Mouse (Mus musculus): ENCODE results near the gene Ccdc33. TPM values are rescaled to one million over a fixed set of nuclear protein-coding genes. Genes with fewer than 3 reads are reported as not detected.
A peak's percentile ranks its signal among the peaks of the same experiment; 100 is the strongest.

Gene Ccdc33
- polyA plus RNA-seq, 1 experiment from 2014 or later, result 0.33 TPM

GRCm38 (mm10) chr9:58105595-58106169 lies 12.9 kb downstream of the Ccdc33 start:
- Histone ChIP-seq H3K4me1 (replicated peaks) (peaks cover 59% of the 10 kb centered on the region), H3K9ac (no peak overlapping the region), H3K9me3 (no peaks in the 10 kb centered on the region), H3K4me2 (no peak overlapping the region), H3K27me3 (peaks cover 35% of the 10 kb centered on the region), H3K4me3 (no peak overlapping the region), H3K36me3 (no peaks in the 10 kb centered on the region), H3K27ac (replicated peaks) (peak overlapping the region; percentile 61)
- 0 out of 2 replicates have a peak, but pooled peaks have one; percentile 41 for ATAC-seq (ENCODE audit: low read depth)
- WGBS, result 49% methylated on average over 15 of the region's 15 CpGs

- 0 out of 2 replicates have a peak overlapping the region, but pooled peaks have one; percentile 13 for H3K27ac ChIP-seq (replicated peaks)
- H3K9ac ChIP-seq, result no peak overlapping the region
- WGBS, result 47% methylated on average over 6 of the region's 6 CpGs
- no peak overlapping the region for H3K4me2 ChIP-seq
- H3K4me3 ChIP-seq, result no peak overlapping the region
- ATAC-seq (ENCODE audit: low read depth), result no peak
- peaks cover 52% of the 10 kb centered on the region for H3K4me1 ChIP-seq (replicated peaks)
- H3K36me3 ChIP-seq, result no peaks in the 10 kb centered on the region
- H3K9me3 ChIP-seq, result no peaks in the 10 kb centered on the region
- H3K27me3 ChIP-seq, result peaks cover 26% of the 10 kb centered on the region; the same call in 1 of the 2 replicates
Measured at GRCm38 (mm10) chr9:58103647-58104046, 15.0 kb downstream of the Ccdc33 start.

- 74% methylated on average over 4 of the region's 4 CpGs for WGBS
- Histone ChIP-seq H3K4me2 (no peak overlapping the region), H3K9me3 (no peaks in the 10 kb centered on the region), H3K27ac (replicated peaks) (no peak overlapping the region), H3K36me3 (no peaks in the 10 kb centered on the region), H3K27me3 (peaks cover 26% of the 10 kb centered on the region; the same call in 1 of the 2 replicates), H3K9ac (peak overlapping the region; percentile 3; the same call in 1 of the 2 replicates), H3K4me3 (no peak overlapping the region), H3K4me1 (replicated peaks) (peaks cover 48% of the 10 kb centered on the region)
- no peak for ATAC-seq (ENCODE audit: low read depth)
Measured at GRCm38 (mm10) chr9:58102013-58102412, 16.6 kb downstream of the Ccdc33 start.

- Histone ChIP-seq H3K9ac (no peak overlapping the region), H3K9me3 (no peaks in the 10 kb centered on the region), H3K4me3 (no peak overlapping the region), H3K36me3 (no peaks in the 10 kb centered on the region), H3K27me3 (peaks cover 17% of the 10 kb centered on the region; the same call in 1 of the 2 replicates), H3K4me2 (no peak overlapping the region), H3K4me1 (replicated peaks) (peaks cover 46% of the 10 kb centered on the region), H3K27ac (replicated peaks) (no peak overlapping the region)
- no peak for ATAC-seq (ENCODE audit: low read depth)
- WGBS, result 77% methylated on average over 5 of the region's 5 CpGs
Measured at GRCm38 (mm10) chr9:58099836-58100565, 18.6 kb downstream of the Ccdc33 start.

- WGBS, result 58% methylated on average over 5 of the region's 5 CpGs
- Histone ChIP-seq H3K4me2 (no peak overlapping the region), H3K27me3 (peaks cover 9% of the 10 kb centered on the region), H3K36me3 (no peaks in the 10 kb centered on the region), H3K9ac (no peak overlapping the region), H3K4me1 (replicated peaks) (peaks cover 31% of the 10 kb centered on the region), H3K9me3 (no peaks in the 10 kb centered on the region), H3K27ac (replicated peaks) (peak overlapping the region; percentile 54), H3K4me3 (no peak overlapping the region)
- ATAC-seq (ENCODE audit: low read depth), result peak; percentile 51
Measured at GRCm38 (mm10) chr9:58096629-58097301, 21.9 kb downstream of the Ccdc33 start.

- ATAC-seq (ENCODE audit: low read depth), result no peak
- no peak overlapping the region for H3K27ac ChIP-seq (replicated peaks)
Measured at GRCm38 (mm10) chr9:58095977-58096376, 22.6 kb downstream of the Ccdc33 start.

GRCm38 (mm10) chr9:58093776-58094175 lies 24.8 kb downstream of the Ccdc33 start:
- 69% methylated on average over 3 of the region's 3 CpGs for WGBS
- Histone ChIP-seq H3K4me3 (no peak overlapping the region), H3K9ac (no peak overlapping the region), H3K4me1 (replicated peaks) (peaks cover 26% of the 10 kb centered on the region), H3K4me2 (no peak overlapping the region), H3K27me3 (peaks cover 14% of the 10 kb centered on the region), H3K36me3 (no peaks in the 10 kb centered on the region), H3K27ac (replicated peaks) (no peak overlapping the region), H3K9me3 (no peaks in the 10 kb centered on the region)
- ATAC-seq (ENCODE audit: low read depth), result no peak

More at GRCm38 (mm10) chr9:58095977-58096376, 22.6 kb downstream of the Ccdc33 start:
- Histone ChIP-seq H3K36me3 (no peaks in the 10 kb centered on the region), H3K4me3 (no peak overlapping the region), H3K4me2 (no peak overlapping the region), H3K4me1 (replicated peaks) (peaks cover 27% of the 10 kb centered on the region), H3K9ac (no peak overlapping the region), H3K9me3 (no peaks in the 10 kb centered on the region), H3K27me3 (peaks cover 17% of the 10 kb centered on the region)
- 83% methylated on average over 6 of the region's 6 CpGs for WGBS

- no peak overlapping the region for H3K4me3 ChIP-seq
- ATAC-seq (ENCODE audit: low read depth), result no peak
- WGBS, result 73% methylated on average over 7 of the region's 7 CpGs
Measured at GRCm38 (mm10) chr9:58092581-58093269, 25.9 kb downstream of the Ccdc33 start.

GRCm38 (mm10) chr9:58091623-58092425 lies 26.8 kb downstream of the Ccdc33 start:
- no peaks in the 10 kb centered on the region for H3K36me3 ChIP-seq
- H3K9ac ChIP-seq, result no peak overlapping the region
- H3K4me1 ChIP-seq (replicated peaks), result peaks cover 34% of the 10 kb centered on the region
- peaks cover 14% of the 10 kb centered on the region; the same call in 1 of the 2 replicates for H3K27me3 ChIP-seq
- no peaks in the 10 kb centered on the region for H3K9me3 ChIP-seq
- no peak for ATAC-seq (ENCODE audit: low read depth)
- H3K4me3 ChIP-seq, result no peak overlapping the region
- H3K4me2 ChIP-seq, result no peak overlapping the region
- WGBS, result 60% methylated on average over 4 of the region's 4 CpGs
- no peak overlapping the region for H3K27ac ChIP-seq (replicated peaks)

More at GRCm38 (mm10) chr9:58092581-58093269, 25.9 kb downstream of the Ccdc33 start:
- Histone ChIP-seq H3K27me3 (peaks cover 14% of the 10 kb centered on the region; the same call in 1 of the 2 replicates), H3K9ac (no peak overlapping the region), H3K27ac (replicated peaks) (no peak overlapping the region), H3K4me2 (no peak overlapping the region), H3K4me1 (replicated peaks) (peaks cover 34% of the 10 kb centered on the region), H3K9me3 (no peaks in the 10 kb centered on the region), H3K36me3 (no peaks in the 10 kb centered on the region)

GRCm38 (mm10) chr9:58087277-58087998 lies 31.2 kb downstream of the Ccdc33 start:
- Histone ChIP-seq H3K27ac (replicated peaks) (peak overlapping the region; percentile 78), H3K9me3 (no peaks in the 10 kb centered on the region), H3K36me3 (no peaks in the 10 kb centered on the region), H3K4me2 (no peak overlapping the region), H3K27me3 (peaks cover 14% of the 10 kb centered on the region; the same call in 1 of the 2 replicates), H3K4me1 (replicated peaks) (peaks cover 55% of the 10 kb centered on the region), H3K4me3 (no peak overlapping the region), H3K9ac (no peak overlapping the region)
- WGBS, result 50% methylated on average over 7 of the region's 7 CpGs
- ATAC-seq (ENCODE audit: low read depth), result no peak
